Mouse (Mus musculus): ENCODE results near the gene 1700009N14Rik. TPM values are rescaled to one million over a fixed set of nuclear protein-coding genes. Genes with fewer than 3 reads are reported as not detected.

The 1700009N14Rik gene
- polyA plus RNA-seq (2015; fragmentation: Nextera tagmentation; extraction: Ambion mirVana), result not detected in 2 replicates

DNA sequence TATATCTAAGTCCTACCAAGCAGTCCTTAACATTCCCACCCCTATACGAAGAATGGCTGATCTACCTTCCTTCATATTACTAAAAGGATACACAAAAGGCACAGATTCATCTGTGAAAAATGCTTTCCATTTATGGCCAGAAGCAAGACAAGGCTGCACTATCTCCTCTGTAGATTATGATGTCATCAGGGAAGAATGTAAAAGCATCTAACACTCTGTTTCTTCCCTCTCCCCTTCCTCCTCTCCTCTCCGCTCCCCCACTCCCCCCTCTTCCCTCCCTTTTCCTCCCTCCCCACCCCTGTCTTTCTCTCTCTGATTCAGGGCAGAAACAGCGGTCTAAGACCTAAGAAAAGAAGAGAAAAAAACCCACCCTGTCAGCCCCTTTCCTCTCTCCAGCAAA lies at the start of gene 1700009N14Rik:
TSS of gene 1700009N14Rik (plus strand) at position 227 of the 400 bp plus-strand sequence.
- no peaks in the 10 kb centered on the region for H3K27me3 ChIP-seq (replicated peaks)
- WGBS, result 68% methylated on average over 3 of the region's 3 CpGs
- no peak within 1 kb of the TSS for H3K27ac ChIP-seq (replicated peaks)
- no peak within 1 kb of the TSS for H3K9ac ChIP-seq (replicated peaks)
- H3K9me3 ChIP-seq (replicated peaks), result no peaks in the 10 kb centered on the region
- H3K36me3 ChIP-seq, result no peaks in the 10 kb centered on the region
- H3K4me3 ChIP-seq (replicated peaks), result no peak within 1 kb of the TSS
- H3K4me1 ChIP-seq, result no peaks in the 10 kb centered on the region
- no peak for ATAC-seq (ENCODE audit: low FRiP score)
- no peak within 1 kb of the TSS for H3K4me2 ChIP-seq

GRCm38 (mm10) chr4:39437870-39438367 lies 12.2 kb upstream of the 1700009N14Rik start:
- no peak for ATAC-seq (ENCODE audit: low FRiP score)
- no peaks in the 10 kb centered on the region for H3K4me1 ChIP-seq
- H3K27me3 ChIP-seq (replicated peaks), result no peaks in the 10 kb centered on the region
- 89% methylated on average over 2 of the region's 2 CpGs for WGBS
- H3K36me3 ChIP-seq, result no peaks in the 10 kb centered on the region
- no peak overlapping the region for H3K27ac ChIP-seq (replicated peaks)
- no peak overlapping the region for H3K4me2 ChIP-seq
- no peaks in the 10 kb centered on the region for H3K9me3 ChIP-seq (replicated peaks)
- no peak overlapping the region for H3K9ac ChIP-seq (replicated peaks)
- H3K4me3 ChIP-seq (replicated peaks), result no peak overlapping the region

GRCm38 (mm10) chr4:39474291-39474690 lies 24.2 kb downstream of the 1700009N14Rik start:
- no peaks in the 10 kb centered on the region; the same call in 1 of the 2 replicates for H3K4me1 ChIP-seq
- no peaks in the 10 kb centered on the region for H3K27me3 ChIP-seq (replicated peaks)
- no peak overlapping the region for H3K9ac ChIP-seq (replicated peaks)
- no peak overlapping the region for H3K4me2 ChIP-seq
- H3K9me3 ChIP-seq (replicated peaks), result no peaks in the 10 kb centered on the region
- 47% methylated on average over 2 of the region's 2 CpGs for WGBS
- no peak overlapping the region for H3K4me3 ChIP-seq (replicated peaks)
- no peak for ATAC-seq (ENCODE audit: low FRiP score)
- H3K36me3 ChIP-seq, result no peaks in the 10 kb centered on the region
- no peak overlapping the region for H3K27ac ChIP-seq (replicated peaks)

- Histone ChIP-seq H3K36me3 (no peaks in the 10 kb centered on the region), H3K4me3 (replicated peaks) (no peak overlapping the region), H3K27me3 (replicated peaks) (no peaks in the 10 kb centered on the region), H3K4me1 (no peaks in the 10 kb centered on the region), H3K4me2 (no peak overlapping the region), H3K9ac (replicated peaks) (no peak overlapping the region), H3K9me3 (replicated peaks) (no peaks in the 10 kb centered on the region), H3K27ac (replicated peaks) (no peak overlapping the region)
- no peak for ATAC-seq (ENCODE audit: low FRiP score)
- 87% methylated on average over 8 of the region's 8 CpGs for WGBS
These were observed 36.3 kb downstream of the 1700009N14Rik start for GRCm38 (mm10) chr4:39486393-39486792.

GRCm38 (mm10) chr4:39493596-39493995 lies 43.5 kb downstream of the 1700009N14Rik start:
- Histone ChIP-seq H3K4me3 (replicated peaks) (no peak overlapping the region), H3K9me3 (replicated peaks) (no peaks in the 10 kb centered on the region), H3K4me1 (no peaks in the 10 kb centered on the region), H3K4me2 (no peak overlapping the region), H3K9ac (replicated peaks) (no peak overlapping the region), H3K27ac (replicated peaks) (no peak overlapping the region), H3K36me3 (no peaks in the 10 kb centered on the region), H3K27me3 (replicated peaks) (no peaks in the 10 kb centered on the region)
- ATAC-seq (ENCODE audit: low FRiP score), result no peak
- 68% methylated on average over 1 of the region's 1 CpGs for WGBS

DNA sequence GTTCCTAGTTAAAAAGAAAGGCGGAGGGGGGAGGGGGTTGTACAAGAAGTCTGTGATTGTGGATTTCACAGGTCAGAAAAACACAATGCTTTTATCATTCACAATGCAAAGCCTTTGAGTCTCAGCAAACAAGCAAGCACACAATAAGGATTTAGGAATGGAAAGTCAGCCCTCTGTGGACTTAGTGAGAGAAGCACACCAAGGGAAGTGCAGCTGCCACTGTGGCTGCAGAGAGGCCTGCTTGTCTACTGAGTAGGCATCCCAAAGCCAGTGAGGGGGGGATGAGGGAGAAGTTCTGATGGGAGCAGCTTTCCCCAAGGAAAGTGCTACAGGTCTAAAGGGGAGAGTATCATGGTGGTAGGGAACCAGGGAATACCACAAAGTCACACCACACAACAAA lies 45.8 kb downstream of the 1700009N14Rik start:
- Histone ChIP-seq H3K4me2 (no peak overlapping the region), H3K4me1 (no peaks in the 10 kb centered on the region), H3K36me3 (no peaks in the 10 kb centered on the region), H3K9me3 (replicated peaks) (no peaks in the 10 kb centered on the region), H3K9ac (replicated peaks) (no peak overlapping the region), H3K4me3 (replicated peaks) (no peak overlapping the region), H3K27ac (replicated peaks) (no peak overlapping the region), H3K27me3 (replicated peaks) (no peaks in the 10 kb centered on the region)
- WGBS, result 81% methylated on average over 1 of the region's 1 CpGs
- ATAC-seq (ENCODE audit: low FRiP score), result no peak
